Comparison of ENCODE assay signal across 8 mouse cellular contexts in genomic region chr14:12575105-12575504, GRCm38 (mm10).
DNase-seq lines count a peak whose midpoint lies in the region; ATAC-seq lines count a peak whose summit lies in the region.

No protein-coding gene starts in this region.

- WGBS in forebrain, embryonic 12.5 days: 21% methylated on average over 3 of the region's 3 CpGs
- WGBS in midbrain, embryonic 15.5 days: 18% methylated on average over 3 of the region's 3 CpGs

- intact Hi-C loops in gastrocnemius, postnatal 36 days (cut with DNase I): loop anchor here (5.0 kb wide), 1 partner anchor 662 kb away; no protein-coding TSS in a partner anchor

- H3K27me3 ChIP-seq in forebrain, embryonic 12.5 days: no peaks in the 10 kb centered on the region
- no peaks in the 10 kb centered on the region for H3K27me3 ChIP-seq in midbrain, embryonic 15.5 days (replicated peaks)

- no peaks in the 10 kb centered on the region for H3K9me3 ChIP-seq in forebrain, embryonic 12.5 days
- no peaks in the 10 kb centered on the region for H3K9me3 ChIP-seq in midbrain, embryonic 15.5 days

- peak; percentile 15 for DNase-seq in gastrocnemius, postnatal 10 days
- DNase-seq in gastrocnemius, postnatal 36 days: no peak
- DNase-seq in 416B (ENCODE audit: low read depth): peak; percentile 58
- DNase-seq in c-Kit-positive CD71-negative TER-119-negative erythroid progenitor cells, embryonic 14.5 days (ENCODE audit: low read depth): peak; percentile 16
- DNase-seq in layer of hippocampus, adult 9-10 months (ENCODE audit: low spot score): peak; percentile 36
- no peak for DNase-seq in c-Kit-positive CD71-positive TER-119-positive erythroid progenitor cells, embryonic 14.5 days (ENCODE audit: low spot score)

- H3K36me3 ChIP-seq in forebrain, embryonic 12.5 days (replicated peaks): no peaks in the 10 kb centered on the region
- no peaks in the 10 kb centered on the region for H3K36me3 ChIP-seq in midbrain, embryonic 15.5 days (replicated peaks)

- H3K9ac ChIP-seq in forebrain, embryonic 12.5 days: no peak overlapping the region
- no peak overlapping the region for H3K9ac ChIP-seq in midbrain, embryonic 15.5 days

- H3K4me1 ChIP-seq in forebrain, embryonic 12.5 days: no peaks in the 10 kb centered on the region
- 0 out of 2 replicates have a peak, but pooled peaks cover 4% of the 10 kb centered on the region for H3K4me1 ChIP-seq in midbrain, embryonic 15.5 days

- peak; percentile 36; the same call in 1 of the 2 replicates for ATAC-seq in forebrain, embryonic 12.5 days (ENCODE audit: low FRiP score)
- peak; percentile 76 for ATAC-seq in midbrain, embryonic 15.5 days (replicated peaks)

- no peak overlapping the region for H3K27ac ChIP-seq in forebrain, embryonic 12.5 days
- H3K27ac ChIP-seq in midbrain, embryonic 15.5 days: peak overlapping the region; percentile 52; the same call in 1 of the 2 replicates

- no peak overlapping the region for H3K4me3 ChIP-seq in forebrain, embryonic 12.5 days (replicated peaks)
- no peak overlapping the region for H3K4me3 ChIP-seq in midbrain, embryonic 15.5 days

- H3K4me2 ChIP-seq in forebrain, embryonic 12.5 days: no peak overlapping the region
- no peak overlapping the region for H3K4me2 ChIP-seq in midbrain, embryonic 15.5 days

Comparison
In these comparisons a context has a peak if more than half of its experiments do, and no peak if none do; other contexts are left out.
1. DNase-seq: peak in gastrocnemius, postnatal 10 days (single experiment), 416B (single experiment), c-Kit-positive CD71-negative TER-119-negative erythroid progenitor cells, embryonic 14.5 days (single experiment) and layer of hippocampus, adult 9-10 months (single experiment); none in gastrocnemius, postnatal 36 days (0 of 2) and c-Kit-positive CD71-positive TER-119-positive erythroid progenitor cells, embryonic 14.5 days (single experiment).